Comparison of ENCODE assay signal across 14 mouse cellular contexts in the genomic region with DNA sequence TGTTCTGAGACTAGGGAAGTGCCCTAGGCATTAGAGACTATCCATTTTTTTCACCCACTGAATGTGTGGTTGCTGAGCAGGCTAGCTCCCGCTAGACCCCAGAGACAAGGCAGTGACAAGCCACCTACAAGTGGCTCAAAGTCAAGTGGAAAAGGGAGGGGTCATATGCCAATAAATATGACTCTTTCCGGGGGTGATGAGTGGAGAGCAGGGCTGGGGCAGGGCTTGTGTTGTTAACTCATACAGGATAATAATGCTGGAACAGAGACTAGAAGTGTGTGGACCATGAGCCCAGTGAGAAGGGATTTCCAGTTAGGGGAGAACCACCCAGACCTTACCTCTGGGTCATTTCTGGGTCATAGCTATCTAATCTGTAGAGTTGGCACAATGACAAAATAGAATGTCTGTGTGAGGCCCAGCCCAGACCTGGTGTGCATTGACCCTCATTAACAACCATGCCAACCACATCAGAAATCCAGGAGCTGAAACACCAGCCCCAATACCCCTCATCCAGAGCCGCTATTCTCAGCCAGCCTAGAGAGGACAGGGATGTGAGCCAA. TPM values are rescaled to one million over a fixed set of nuclear protein-coding genes. Genes with fewer than 3 reads are reported as not detected.
"Had no signal": no experiment of that assay in that cellular context is flagged by ENCODE, and none has a peak within 500 bp of the region (broad histone marks: within the 10 kb centered on the region; RNA-seq: fewer than 3 reads in every experiment).

No protein-coding gene starts in this region.

- DNase-seq: kidney, adult 9 months; kidney, postnatal 36 days; layer of hippocampus, adult 9-11 months; lung, adult 2 months; lung, postnatal 36 days; right cerebral cortex, postnatal 14 days; thymus, adult 2 months; thymus, postnatal 25 days had no signal

- H3K9me3 ChIP-seq: midbrain, embryonic 13.5 days had no signal

- H3K27me3 ChIP-seq: midbrain, embryonic 13.5 days had no signal

- H3K4me2 ChIP-seq: midbrain, embryonic 13.5 days had no signal

- H3K9ac ChIP-seq: liver, embryonic 14.5 days; midbrain, embryonic 13.5 days had no signal

- H3K4me3 ChIP-seq: midbrain, embryonic 13.5 days had no signal

- H3K36me3 ChIP-seq: midbrain, embryonic 13.5 days had no signal

- ATAC-seq: lung, postnatal 0 days; midbrain, embryonic 13.5 days had no signal

- H3K27ac ChIP-seq: kidney, postnatal 0 days; liver, embryonic 14.5 days; midbrain, embryonic 13.5 days had no signal

RNA-seq across cellular contexts. Expression of gene Dnm1, which starts 1.3 kb away (rescaled TPM):
- total RNA-seq: megakaryocyte progenitor cell, adult 5-6 weeks had no signal

RNA-seq across cellular contexts. Expression of gene Lcn2, which starts 33.6 kb away (rescaled TPM):
- total RNA-seq: midbrain, postnatal 0 days had no signal
